Comparison of ENCODE assay signal across 8 mouse cellular contexts in the genomic region with DNA sequence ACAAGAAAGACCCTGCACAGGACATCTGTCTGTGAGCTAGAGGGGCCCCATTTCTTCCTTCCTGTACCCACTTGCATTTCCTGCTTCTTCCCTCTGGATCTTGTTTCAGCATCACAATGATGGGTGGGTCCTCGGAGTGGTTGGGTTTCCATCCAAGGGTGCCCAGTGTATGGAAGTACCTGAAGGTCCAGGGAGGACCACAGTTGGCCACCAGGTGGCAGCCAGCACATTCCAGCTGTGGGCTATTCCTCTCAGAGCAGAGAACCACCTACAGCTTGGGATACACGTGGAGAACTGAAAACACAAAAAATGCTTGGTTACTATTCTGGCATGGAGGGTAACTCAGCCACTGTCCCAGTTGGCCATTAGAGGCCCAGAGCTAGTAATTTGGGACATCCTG. TPM values are rescaled to one million over a fixed set of nuclear protein-coding genes. Genes with fewer than 3 reads are reported as not detected.
DNase-seq lines count a peak whose midpoint lies in the region; ATAC-seq and TF ChIP-seq lines count a peak whose summit lies in the region.
"Had no signal": no experiment of that assay in that cellular context is flagged by ENCODE, and none has a peak within 500 bp of the region (broad histone marks: within the 10 kb centered on the region; RNA-seq: fewer than 3 reads in every experiment).

No protein-coding gene starts in this region.

- H3K9me3 ChIP-seq in lung, embryonic 15.5 days = no peaks in the 10 kb centered on the region

- no peak for TF ChIP-seq POLR2A in kidney, adult 2 months (IDR thresholded peaks at IDR 0.05; ENCODE audit: low read depth, low read length)

- H3K9ac ChIP-seq in lung, embryonic 15.5 days = no peak overlapping the region

- DNase-seq in urinary bladder, adult 18-20 months (ENCODE audit: low spot score in 2 of 2) = peak; percentile 32 to 55
- DNase-seq in urinary bladder, postnatal 10 days (ENCODE audit: low spot score) = no peak
- DNase-seq in adrenal gland, postnatal 10 days = peak; percentile 82
- peak; percentile 34 for DNase-seq in forelimb bud, embryonic 11.5 days (ENCODE audit: low read depth, low spot score)
- peak; percentile 83 for DNase-seq in kidney, adult 2 months
- DNase-seq in retina, postnatal 7 days (ENCODE audit: low read depth, low spot score) = peak; percentile 38

- 0 out of 2 replicates have a peak, but pooled peaks have one; percentile 53 for ATAC-seq in lung, embryonic 15.5 days (ENCODE audit: borderline replicate concordance, extremely low read depth, low FRiP score, low TSS enrichment)

- no peaks in the 10 kb centered on the region for H3K27me3 ChIP-seq in kidney, adult 2 months (replicated peaks; ENCODE audit: control insufficient read depth, insufficient read depth, low read length)
- no peaks in the 10 kb centered on the region for H3K27me3 ChIP-seq in lung, embryonic 15.5 days

- H3K4me1 ChIP-seq in kidney, adult 2 months (ENCODE audit: control insufficient read depth, insufficient read depth, low read length) = no peaks in the 10 kb centered on the region
- no peaks in the 10 kb centered on the region for H3K4me1 ChIP-seq in lung, embryonic 15.5 days

- no peaks in the 10 kb centered on the region for H3K36me3 ChIP-seq in kidney, adult 2 months (ENCODE audit: control insufficient read depth, insufficient read depth, low read length)
- H3K36me3 ChIP-seq in lung, embryonic 15.5 days = no peaks in the 10 kb centered on the region

- no peak overlapping the region for H3K27ac ChIP-seq in kidney, adult 2 months (ENCODE audit: insufficient read depth, low read depth, low read length)
- H3K27ac ChIP-seq in lung, embryonic 15.5 days = no peak overlapping the region

- H3K4me2 ChIP-seq in lung, embryonic 15.5 days = no peak overlapping the region

- peak; percentile 93 for TF ChIP-seq CTCF in kidney, adult 2 months (conservative IDR thresholded peaks at IDR 0.05; ENCODE audit: insufficient read depth, insufficient read length, low read depth, low read length)

- 9% methylated on average over 2 of the region's 2 CpGs for WGBS in kidney, adult 2 months
- WGBS in lung, embryonic 15.5 days = 26% methylated on average over 2 of the region's 2 CpGs

- no peak overlapping the region for H3K4me3 ChIP-seq in kidney, adult 2 months (ENCODE audit: insufficient read depth, low read depth, low read length)
- no peak overlapping the region for H3K4me3 ChIP-seq in lung, embryonic 15.5 days

RNA-seq across cellular contexts. Expression of a gene that starts 20.3 kb away (rescaled TPM):
- 1 to 10 TPM; 3.4 to 5.3 TPM for total RNA-seq in adrenal gland, postnatal 10 days (2021)
- 1.3 and 1.8 TPM in 2 replicates for polyA plus RNA-seq in kidney, adult 2 months (2012; rRNA removed)
- 0.67 and 0.75 TPM in 2 replicates for polyA plus RNA-seq in lung, embryonic 15.5 days (2015; fragmentation: Nextera tagmentation; extraction: Ambion mirVana)

RNA-seq across cellular contexts. Expression of a gene that starts 39.0 kb away (rescaled TPM):
- 10 to 100 TPM; 98.1 to 99.0 TPM for total RNA-seq in adrenal gland, postnatal 10 days (2021)
- polyA plus RNA-seq in kidney, adult 2 months (2012; rRNA removed) = 461 and 486 TPM in 2 replicates
- 74.8 and 85.7 TPM in 2 replicates for polyA plus RNA-seq in lung, embryonic 15.5 days (2015; fragmentation: Nextera tagmentation; extraction: Ambion mirVana)

RNA-seq across cellular contexts. Expression of a gene that starts 50.4 kb away (rescaled TPM):
- total RNA-seq in adrenal gland, postnatal 10 days (2021) = under 1 TPM in 1 of 2 experiments, not detected in 1; 0.03 TPM
- polyA plus RNA-seq in kidney, adult 2 months (2012; rRNA removed) = 0.02 TPM in 1 of 2 replicates, not detected in the other
- polyA plus RNA-seq in lung, embryonic 15.5 days (2015; fragmentation: Nextera tagmentation; extraction: Ambion mirVana) = 0.03 TPM in 1 of 2 replicates, not detected in the other
- polyA plus RNA-seq: gonadal fat pad, adult 2 months had no signal

RNA-seq across cellular contexts. Expression of a gene that starts 58.7 kb away (rescaled TPM):
- not detected for total RNA-seq in adrenal gland, postnatal 10 days (2021)
- 0.20 and 0.26 TPM in 2 replicates for polyA plus RNA-seq in kidney, adult 2 months (2012; rRNA removed)
- polyA plus RNA-seq in lung, embryonic 15.5 days (2015; fragmentation: Nextera tagmentation; extraction: Ambion mirVana) = not detected in 2 replicates
